ENCODE assay signal across 8 mouse cellular contexts in genomic region chr15:101174294-101175130, GRCm38 (mm10). TPM values are rescaled to one million over a fixed set of nuclear protein-coding genes. Genes with fewer than 3 reads are reported as not detected.
DNase-seq lines count a peak whose midpoint lies in the region; ATAC-seq and TF ChIP-seq lines count a peak whose summit lies in the region.

No protein-coding gene starts in this region.

- peaks cover 18% of the 10 kb centered on the region for H3K27me3 ChIP-seq in liver, embryonic 16.5 days (ENCODE audit: control insufficient read depth, insufficient read depth, low read depth, low read length)

- H3K4me3 ChIP-seq in lung, adult 2 months (replicated peaks; ENCODE audit: extremely low read depth, low read depth, low read length): peak overlapping the region; percentile 83
- peak overlapping the region; percentile 72 for H3K4me3 ChIP-seq in liver, embryonic 16.5 days (ENCODE audit: low read depth, low read length)

- ATAC-seq in liver, embryonic 16.5 days (ENCODE audit: low read depth): no peak

- WGBS in lung, adult 2 months: 2% methylated on average over 44 of the region's 46 CpGs
- 1% methylated on average over 44 of the region's 46 CpGs for WGBS in liver, embryonic 16.5 days (ENCODE audit: insufficient replicate concordance)

- TF ChIP-seq CTCF in lung, adult 2 months (IDR thresholded peaks at IDR 0.05; ENCODE audit: insufficient read depth, low read length): no peak

- H3K9ac ChIP-seq in liver, embryonic 16.5 days (ENCODE audit: low read depth, low read length): peak overlapping the region; percentile 79

- peak overlapping the region; percentile 81 for H3K4me2 ChIP-seq in liver, embryonic 16.5 days (ENCODE audit: low read depth, low read length)

- no peaks in the 10 kb centered on the region for H3K36me3 ChIP-seq in liver, embryonic 16.5 days (ENCODE audit: control insufficient read depth, insufficient read depth)

- DNase-seq in lung, adult 2 months: no peak
- DNase-seq in lung, postnatal 36 days: no peak
- DNase-seq in cerebellum, adult 9-11 months: peak; percentile 81
- peak; percentile 41 for DNase-seq in heart, postnatal 4 days
- peak; percentile 33 for DNase-seq in testis, postnatal 14 days (ENCODE audit: low spot score)
- no peak for DNase-seq in yolk sac, embryonic 10.5 days (ENCODE audit: low spot score)
- DNase-seq in left cerebral cortex, adult 9 months (ENCODE audit: low spot score in 2 of 2): no peak

- no peaks in the 10 kb centered on the region for H3K9me3 ChIP-seq in liver, embryonic 16.5 days (replicated peaks; ENCODE audit: control insufficient read depth, low read length)

- no peak for TF ChIP-seq POLR2A in lung, adult 2 months (IDR thresholded peaks at IDR 0.05; ENCODE audit: borderline replicate concordance, extremely low read depth, low read depth, low read length)

- no peak overlapping the region; the same call in 1 of the 2 replicates for H3K27ac ChIP-seq in liver, embryonic 16.5 days (ENCODE audit: low read length)

- peaks cover 37% of the 10 kb centered on the region for H3K4me1 ChIP-seq in lung, adult 2 months (ENCODE audit: control insufficient read depth, insufficient read depth, low read length)
- H3K4me1 ChIP-seq in liver, embryonic 16.5 days (ENCODE audit: control insufficient read depth, low read depth, low read length): peaks cover 35% of the 10 kb centered on the region

RNA-seq across cellular contexts. Expression of gene Acvr1b, which starts 0.6 kb away (rescaled TPM):
- polyA plus RNA-seq in lung, adult 2 months (2012; rRNA removed): 45.8 and 57.2 TPM in 2 replicates
- 10 to 100 TPM; 20.8 to 21.4 TPM for total RNA-seq in heart, postnatal 4 days (2021)
- 2.0 and 2.1 TPM in 2 replicates for polyA plus RNA-seq in liver, embryonic 16.5 days (2015; fragmentation: Nextera tagmentation; extraction: Ambion mirVana)

RNA-seq across cellular contexts. Expression of gene Acvrl1, which starts 46.2 kb away (rescaled TPM):
- polyA plus RNA-seq in lung, adult 2 months (2012; rRNA removed): 672 and 695 TPM in 2 replicates
- total RNA-seq in heart, postnatal 4 days (2021): 10 to 100 TPM; 20.5 to 21.7 TPM
- polyA plus RNA-seq in liver, embryonic 16.5 days (2015; fragmentation: Nextera tagmentation; extraction: Ambion mirVana): 2.3 and 3.2 TPM in 2 replicates

RNA-seq across cellular contexts. Expression of gene Grasp, which starts 49.5 kb away (rescaled TPM):
- 36.6 and 58.8 TPM in 2 replicates for polyA plus RNA-seq in lung, adult 2 months (2012; rRNA removed)
- 10 to 100 TPM; 13.9 to 15.1 TPM for total RNA-seq in heart, postnatal 4 days (2021)
- polyA plus RNA-seq in liver, embryonic 16.5 days (2015; fragmentation: Nextera tagmentation; extraction: Ambion mirVana): 0.36 and 0.54 TPM in 2 replicates

RNA-seq across cellular contexts. Expression of gene Ankrd33, which starts 59.0 kb away (rescaled TPM):
- polyA plus RNA-seq in lung, adult 2 months (2012; rRNA removed): 0.10 and 0.28 TPM in 2 replicates
- not detected for total RNA-seq in heart, postnatal 4 days (2021)
- polyA plus RNA-seq in liver, embryonic 16.5 days (2015; fragmentation: Nextera tagmentation; extraction: Ambion mirVana): not detected in 2 replicates

Comparison
In these comparisons a context has a peak if more than half of its experiments do, and no peak if none do; other contexts are left out.
1. DNase-seq: peak in cerebellum, adult 9-11 months (single experiment), heart, postnatal 4 days (single experiment) and testis, postnatal 14 days (single experiment); none in lung, adult 2 months (single experiment), lung, postnatal 36 days (single experiment), yolk sac, embryonic 10.5 days (single experiment) and left cerebral cortex, adult 9 months (0 of 2).
2. RNA of gene Acvr1b, which starts 0.6 kb away (polyA plus RNA-seq): 45.8 to 57.2 TPM in lung, adult 2 months; 2.0 to 2.1 TPM in liver, embryonic 16.5 days; every median in the first group is over 10 times any median in the second.
3. RNA of gene Acvrl1, which starts 46.2 kb away (polyA plus RNA-seq): 672 to 695 TPM in lung, adult 2 months; 2.3 to 3.2 TPM in liver, embryonic 16.5 days; every median in the first group is over 100 times any median in the second.
4. RNA of gene Grasp, which starts 49.5 kb away (polyA plus RNA-seq): 36.6 to 58.8 TPM in lung, adult 2 months; 0.36 to 0.54 TPM in liver, embryonic 16.5 days; every median in the first group is over 10 times any median in the second.